Mouse (Mus musculus): ENCODE data around the gene Sec14l1.

Gene Sec14l1

GRCm38 (mm10) chr11:117109179-117109954, 5.6 kb upstream of the Sec14l1 start:
- no peak for DNase-seq

GRCm38 (mm10) chr11:117111967-117112648, 2.9 kb upstream of the Sec14l1 start:
- no peak for DNase-seq

GRCm38 (mm10) chr11:117112649-117113051, 2.3 kb upstream of the Sec14l1 start:
- no peak for DNase-seq

- peak; percentile 55 for DNase-seq
These were observed 1.6 kb upstream of the Sec14l1 start for GRCm38 (mm10) chr11:117113377-117113776.

- DNase-seq = no peak
These were observed 757 bp upstream of the Sec14l1 start for GRCm38 (mm10) chr11:117114231-117114591.

- no peak for DNase-seq
These were observed 615 bp downstream of the Sec14l1 start for GRCm38 (mm10) chr11:117115346-117116219.

- no peak for DNase-seq
These were observed 1.7 kb downstream of the Sec14l1 start for GRCm38 (mm10) chr11:117116350-117117303.

GRCm38 (mm10) chr11:117117321-117117720, 2.4 kb downstream of the Sec14l1 start:
- no peak for DNase-seq

GRCm38 (mm10) chr11:117117791-117118190, 2.8 kb downstream of the Sec14l1 start:
- DNase-seq = no peak

- DNase-seq = no peak
These were observed 3.3 kb downstream of the Sec14l1 start for GRCm38 (mm10) chr11:117118248-117118647.

GRCm38 (mm10) chr11:117118721-117119321, 3.9 kb downstream of the Sec14l1 start:
- DNase-seq = no peak

- DNase-seq = no peak
These were observed 4.8 kb downstream of the Sec14l1 start for GRCm38 (mm10) chr11:117119723-117120122.

GRCm38 (mm10) chr11:117120285-117121163, 5.6 kb downstream of the Sec14l1 start:
- peak; percentile 35 for DNase-seq

GRCm38 (mm10) chr11:117121164-117121535, 6.2 kb downstream of the Sec14l1 start:
- DNase-seq = peak; percentile 67

GRCm38 (mm10) chr11:117121954-117122353, 7.0 kb downstream of the Sec14l1 start:
- DNase-seq = no peak

- DNase-seq = no peak
These were observed 8.6 kb downstream of the Sec14l1 start for GRCm38 (mm10) chr11:117123418-117124085.

GRCm38 (mm10) chr11:117124539-117124938, 9.6 kb downstream of the Sec14l1 start:
- no peak for DNase-seq

- no peak for DNase-seq
These were observed 12.4 kb downstream of the Sec14l1 start for GRCm38 (mm10) chr11:117127250-117127837.

GRCm38 (mm10) chr11:117127931-117128548, 13.1 kb downstream of the Sec14l1 start:
- DNase-seq = peak; percentile 69

Data from kidney, postnatal 10 days (tissue).